Mouse (Mus musculus) cerebellum, adult 11 months (tissue): ENCODE data around the gene Cx3cr1.

Experiments used
- DNase-seq: peaks from one replicate; pipeline ENCODE4 v3.0.0; 2022

Gene Cx3cr1

GRCm38 (mm10) chr9:119972166-119972565, 97.5 kb downstream of the Cx3cr1 start:
- no peak for DNase-seq

- peak; percentile 78 for DNase-seq
These were observed 98.7 kb downstream of the Cx3cr1 start for GRCm38 (mm10) chr9:119970763-119971656.

- peak; percentile 66 for DNase-seq
These were observed 99.5 kb downstream of the Cx3cr1 start for GRCm38 (mm10) chr9:119970221-119970620.

- DNase-seq = no peak
These were observed 99.9 kb downstream of the Cx3cr1 start for GRCm38 (mm10) chr9:119969811-119970210.

- no peak for DNase-seq
These were observed 103.3 kb downstream of the Cx3cr1 start for GRCm38 (mm10) chr9:119966221-119966910.

GRCm38 (mm10) chr9:119965186-119965585, 104.5 kb downstream of the Cx3cr1 start:
- no peak for DNase-seq

- DNase-seq = no peak
These were observed 105.5 kb downstream of the Cx3cr1 start for GRCm38 (mm10) chr9:119964206-119964605.

GRCm38 (mm10) chr9:119962987-119963667, 106.6 kb downstream of the Cx3cr1 start:
- DNase-seq = peak; percentile 43

- no peak for DNase-seq
These were observed 107.5 kb downstream of the Cx3cr1 start for GRCm38 (mm10) chr9:119962216-119962615.

GRCm38 (mm10) chr9:119958835-119959234, 110.8 kb downstream of the Cx3cr1 start:
- DNase-seq = no peak

GRCm38 (mm10) chr9:119951388-119951787, 118.3 kb downstream of the Cx3cr1 start:
- no peak for DNase-seq

GRCm38 (mm10) chr9:119950434-119950833, 119.2 kb downstream of the Cx3cr1 start:
- no peak for DNase-seq

GRCm38 (mm10) chr9:119948804-119949203, 120.9 kb downstream of the Cx3cr1 start:
- DNase-seq = no peak

- DNase-seq = no peak
These were observed 124.3 kb downstream of the Cx3cr1 start for GRCm38 (mm10) chr9:119945173-119945900.

- DNase-seq = no peak
These were observed 126.4 kb downstream of the Cx3cr1 start for GRCm38 (mm10) chr9:119943326-119943725.

GRCm38 (mm10) chr9:119941861-119942260, 127.8 kb downstream of the Cx3cr1 start:
- no peak for DNase-seq

GRCm38 (mm10) chr9:119941407-119941806, 128.3 kb downstream of the Cx3cr1 start:
- DNase-seq = no peak

- DNase-seq = no peak
These were observed 130.0 kb downstream of the Cx3cr1 start for GRCm38 (mm10) chr9:119939646-119940045.

GRCm38 (mm10) chr9:119938496-119938895, 131.2 kb downstream of the Cx3cr1 start:
- no peak for DNase-seq

GRCm38 (mm10) chr9:119937005-119937773, 132.5 kb downstream of the Cx3cr1 start, which contains the start of the genes Gorasp1 and Ttc21a:
Gene Gorasp1 (minus strand): TSS chr9:119937565.
Gene Ttc21a (plus strand): TSS chr9:119937606.
- peak; percentile 89 for DNase-seq

- no peak for DNase-seq
These were observed 136.0 kb downstream of the Cx3cr1 start for GRCm38 (mm10) chr9:119933675-119934074.

- DNase-seq = no peak
These were observed 137.3 kb downstream of the Cx3cr1 start for GRCm38 (mm10) chr9:119932358-119932757.
